Mouse (Mus musculus) cerebral cortex, adult 2 months (tissue): Measurements from ENCODE around the gene Ip6k2.

Source experiments
- WGBS: fragments of 180-500 bp; shearing (Covaris S2); methylation state at CpG from one replicate; pipeline ENCODE4 v1.1.7; 2018; 5-methylcytosine and 5-hydroxymethylcytosine counted together

Gene Ip6k2

DNA sequence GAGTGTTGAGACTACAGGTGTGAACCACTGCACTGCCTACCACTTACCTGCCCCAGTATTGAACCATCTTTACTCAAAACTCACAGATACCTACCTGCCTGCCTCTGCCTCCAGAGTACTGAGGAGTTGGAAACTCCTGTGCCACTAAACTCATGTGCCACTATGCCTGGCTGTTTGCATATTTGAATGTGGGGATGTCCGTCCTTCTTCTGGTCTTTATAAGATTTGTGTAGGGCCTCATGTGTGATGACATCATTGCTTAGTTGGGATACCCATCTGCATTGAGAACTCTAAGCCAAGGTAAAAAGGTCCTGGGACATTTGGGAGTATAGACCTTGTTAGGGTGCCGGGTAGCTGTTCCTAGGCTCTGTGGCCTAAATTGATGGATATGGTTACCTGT lies 3.5 kb downstream of the Ip6k2 start:
- WGBS, result 62% methylated on average over 2 of the region's 2 CpGs

GRCm38 (mm10) chr9:108788713-108789112 lies 5.1 kb downstream of the Ip6k2 start:
- WGBS, result 59% methylated on average over 3 of the region's 3 CpGs

GRCm38 (mm10) chr9:108792307-108792706 lies 8.7 kb downstream of the Ip6k2 start:
- WGBS, result 56% methylated on average over 1 of the region's 1 CpGs

DNA sequence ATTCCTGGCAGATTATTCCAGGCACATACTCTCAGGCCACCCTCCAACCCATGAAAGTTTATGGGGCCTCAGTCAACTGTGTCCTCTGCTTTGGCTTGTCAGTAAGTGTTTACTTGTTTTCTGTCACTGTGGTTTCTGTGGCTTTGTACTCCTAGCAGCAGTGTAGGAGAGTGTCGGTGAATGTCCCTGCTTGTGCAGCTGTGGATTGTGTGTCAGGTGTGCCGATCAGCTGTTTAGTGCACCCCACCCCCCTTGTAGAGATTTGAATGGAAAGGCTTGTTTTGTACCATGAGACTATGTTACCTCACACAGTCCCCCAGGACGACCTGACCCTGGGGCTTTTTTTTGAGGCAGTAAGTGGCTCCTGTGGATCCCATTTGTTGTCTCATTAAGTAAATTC lies 9.1 kb downstream of the Ip6k2 start:
- WGBS, result 30% methylated on average over 3 of the region's 3 CpGs

- 45% methylated on average over 2 of the region's 2 CpGs for WGBS
Observed at GRCm38 (mm10) chr9:108795281-108795680, 11.7 kb downstream of the Ip6k2 start.

- 26% methylated on average over 11 of the region's 11 CpGs for WGBS
Observed at GRCm38 (mm10) chr9:108795762-108796161, 12.2 kb downstream of the Ip6k2 start.

DNA sequence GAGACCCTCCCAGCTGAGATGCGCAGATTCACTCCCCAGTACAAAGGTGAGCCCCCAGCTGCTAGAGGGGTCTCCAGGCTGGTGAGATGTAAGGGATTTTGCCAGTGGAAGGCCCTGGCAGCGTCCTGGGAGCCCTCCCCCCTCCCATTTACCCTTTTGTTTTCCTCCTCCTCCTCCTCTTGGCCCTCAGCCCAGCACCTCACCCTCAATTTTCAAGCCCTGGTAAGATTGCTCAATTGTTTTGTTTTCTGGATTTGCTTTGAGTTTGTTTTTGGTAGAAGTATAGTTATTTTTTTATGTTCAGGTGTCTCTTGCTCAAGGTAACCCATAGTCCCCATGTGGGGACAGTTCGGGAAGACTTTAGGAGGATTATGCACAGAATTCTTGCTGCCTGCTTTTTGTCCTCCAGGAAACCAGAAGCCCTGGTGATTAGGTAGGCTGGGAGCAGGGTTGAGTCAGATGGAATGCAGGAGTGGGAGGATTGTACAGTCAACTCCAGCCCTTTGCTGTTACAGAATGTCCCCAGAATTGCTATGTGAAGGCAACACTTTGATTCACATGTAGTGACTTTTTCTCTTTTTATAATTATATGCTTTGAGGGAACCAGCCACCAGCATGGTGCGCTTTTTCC lies 12.9 kb downstream of the Ip6k2 start:
- WGBS, result 27% methylated on average over 4 of the region's 4 CpGs

GRCm38 (mm10) chr9:108797477-108797876 lies 13.9 kb downstream of the Ip6k2 start:
- WGBS, result 53% methylated on average over 7 of the region's 7 CpGs

DNA sequence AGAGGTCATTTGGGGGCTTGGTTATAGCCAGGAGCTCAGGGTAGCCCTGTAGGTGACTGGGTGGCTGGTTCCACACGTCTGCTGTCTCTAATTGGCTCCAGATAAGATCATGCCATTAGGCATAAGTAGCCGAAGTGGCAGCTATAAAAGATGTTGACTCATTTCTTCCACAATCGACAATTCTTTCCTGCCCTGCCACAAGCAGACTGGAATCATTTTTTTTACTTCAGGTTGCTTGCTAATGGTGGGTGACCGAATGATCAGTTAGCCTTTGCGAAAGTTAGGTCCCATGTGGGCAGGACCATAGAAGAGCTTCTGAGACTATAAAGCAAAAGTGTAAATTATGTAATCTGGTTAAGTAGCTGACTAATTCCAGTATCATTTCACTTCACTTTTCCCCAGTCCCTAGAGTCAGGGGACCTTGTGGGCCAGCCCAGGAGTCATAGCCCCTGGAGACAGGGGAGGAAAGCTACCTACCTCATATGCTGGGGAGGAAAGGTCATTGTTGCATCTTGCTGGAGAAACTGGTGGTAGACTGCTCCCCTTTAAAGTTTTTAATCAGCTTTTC lies 15.0 kb downstream of the Ip6k2 start:
- 59% methylated on average over 5 of the region's 5 CpGs for WGBS

GRCm38 (mm10) chr9:108799564-108799963 lies 16.0 kb downstream of the Ip6k2 start:
- 65% methylated on average over 3 of the region's 3 CpGs for WGBS

GRCm38 (mm10) chr9:108805768-108806167 lies 22.2 kb downstream of the Ip6k2 start:
- WGBS, result 85% methylated on average over 8 of the region's 8 CpGs

GRCm38 (mm10) chr9:108806831-108807230 lies 23.2 kb downstream of the Ip6k2 start:
- WGBS, result 37% methylated on average over 1 of the region's 1 CpGs

GRCm38 (mm10) chr9:108807674-108808073 lies 24.1 kb downstream of the Ip6k2 start:
- 56% methylated on average over 5 of the region's 5 CpGs for WGBS

- under 1% methylated on average over 62 of the region's 62 CpGs for WGBS
Observed at GRCm38 (mm10) chr9:108808163-108808665, 24.6 kb downstream of the Ip6k2 start, which contains the start of gene Nckipsd. Gene Nckipsd (plus strand): TSS chr9:108808368.

DNA sequence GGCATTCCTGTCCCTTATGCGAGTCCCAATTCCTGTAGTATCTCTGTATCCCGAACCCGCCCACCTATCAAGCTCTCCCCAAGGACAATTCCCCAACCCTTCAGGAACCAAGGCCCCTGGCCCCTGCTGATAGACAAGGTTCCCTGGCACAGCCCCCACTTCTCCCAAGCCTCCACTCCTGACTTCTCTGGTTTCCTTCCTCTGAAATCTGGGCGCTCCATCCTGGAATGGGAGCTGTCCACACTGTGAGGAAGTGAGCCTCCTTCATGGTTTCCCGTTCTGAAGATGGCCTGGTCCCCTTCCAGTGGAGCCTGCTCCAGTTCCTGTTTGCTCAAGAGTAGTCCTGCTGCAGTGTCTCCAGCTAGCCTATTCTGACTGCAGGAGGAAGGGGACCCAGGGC lies 25.6 kb downstream of the Ip6k2 start:
- WGBS, result 36% methylated on average over 5 of the region's 5 CpGs

- 52% methylated on average over 6 of the region's 6 CpGs for WGBS
Observed at GRCm38 (mm10) chr9:108809723-108810122, 26.1 kb downstream of the Ip6k2 start.

- WGBS, result 77% methylated on average over 5 of the region's 5 CpGs
Observed at GRCm38 (mm10) chr9:108810516-108810915, 26.9 kb downstream of the Ip6k2 start.

DNA sequence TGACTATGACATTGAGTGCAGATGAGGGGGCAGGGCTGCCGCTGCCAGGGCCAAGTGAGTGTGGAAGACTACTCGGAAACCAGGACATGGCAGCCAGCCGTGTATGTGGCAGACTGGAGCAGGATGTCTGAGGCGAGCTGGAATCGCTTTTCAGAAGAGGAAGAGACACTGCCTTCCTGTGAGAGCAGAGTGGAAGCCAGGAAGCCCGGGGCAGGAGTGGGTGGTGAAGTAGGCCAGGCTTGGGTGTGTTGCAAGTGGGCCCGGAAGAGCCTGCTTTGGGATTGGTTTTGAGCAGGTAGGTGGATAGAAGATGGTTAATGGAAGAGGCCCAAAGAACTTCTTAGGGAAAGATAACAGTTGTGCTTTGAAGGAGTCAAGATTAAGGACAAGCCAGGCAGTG lies 32.0 kb downstream of the Ip6k2 start:
- 57% methylated on average over 7 of the region's 7 CpGs for WGBS

GRCm38 (mm10) chr9:108819495-108819894 lies 35.9 kb downstream of the Ip6k2 start:
- 61% methylated on average over 3 of the region's 3 CpGs for WGBS

- 62% methylated on average over 5 of the region's 5 CpGs for WGBS
Observed at GRCm38 (mm10) chr9:108820077-108820476, 36.5 kb downstream of the Ip6k2 start.

GRCm38 (mm10) chr9:108824144-108824685 lies 40.6 kb downstream of the Ip6k2 start:
- WGBS, result 4% methylated on average over 25 of the region's 25 CpGs

DNA sequence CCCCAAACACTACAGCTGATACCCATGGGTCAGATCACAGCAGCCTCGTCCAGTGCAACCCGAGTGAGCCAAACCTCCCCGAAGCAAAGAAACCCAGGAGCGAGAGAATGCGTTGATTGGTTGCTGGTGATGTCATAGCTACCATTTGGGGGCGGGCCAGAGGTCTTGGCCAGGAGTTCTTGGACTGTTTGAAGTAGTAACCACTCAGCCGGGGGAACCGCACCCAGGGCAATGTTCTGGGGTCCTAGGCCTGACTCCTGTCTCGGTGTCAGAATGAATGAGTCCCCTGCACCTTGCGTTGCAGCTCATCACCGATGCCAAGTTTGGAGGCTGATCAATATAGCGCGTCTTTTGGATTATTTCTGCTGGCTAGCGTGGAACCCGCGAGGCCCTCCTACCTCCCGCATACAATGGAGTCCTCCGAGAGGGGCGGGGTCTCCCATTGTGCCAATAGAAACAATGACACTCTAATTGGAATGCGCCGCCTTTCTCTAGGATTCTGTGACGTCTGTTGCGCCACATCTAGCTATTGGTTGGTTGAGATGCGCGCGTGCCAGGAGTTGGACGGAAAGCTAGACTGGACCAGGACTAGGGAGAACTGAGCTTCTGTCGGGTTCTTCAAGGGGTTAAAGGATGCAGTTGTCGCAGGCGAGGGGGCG lies 41.3 kb downstream of the Ip6k2 start:
- WGBS, result under 1% methylated on average over 31 of the region's 31 CpGs
